ENCODE assay signal across 23 mouse cellular contexts in genomic region chr2:44845424-44845823, GRCm38 (mm10).
DNase-seq lines count a peak whose midpoint lies in the region; ATAC-seq and TF ChIP-seq lines count a peak whose summit lies in the region.
"Had no signal": no experiment of that assay in that cellular context is flagged by ENCODE, and none has a peak within 500 bp of the region (broad histone marks: within the 10 kb centered on the region; RNA-seq: fewer than 3 reads in every experiment).

No protein-coding gene starts in this region.

- H3K27me3 ChIP-seq in intestine, embryonic 15.5 days (replicated peaks): no peaks in the 10 kb centered on the region
- H3K27me3 ChIP-seq in intestine, postnatal 0 days (replicated peaks; ENCODE audit: control insufficient read depth, insufficient read depth, low read length): no peaks in the 10 kb centered on the region
- no peaks in the 10 kb centered on the region for H3K27me3 ChIP-seq in stomach, embryonic 16.5 days (ENCODE audit: control insufficient read depth, insufficient read depth, low read length)
- H3K27me3 ChIP-seq: CH12.LX; embryonic facial prominence, embryonic 12.5 days; forebrain, embryonic 13.5 days; forebrain, embryonic 15.5 days; Patski had no signal

- H3K4me1 ChIP-seq in intestine, embryonic 15.5 days (replicated peaks): no peaks in the 10 kb centered on the region
- H3K4me1 ChIP-seq in intestine, postnatal 0 days (replicated peaks; ENCODE audit: control insufficient read depth, insufficient read depth, low read length): no peaks in the 10 kb centered on the region
- no peaks in the 10 kb centered on the region for H3K4me1 ChIP-seq in stomach, embryonic 16.5 days (ENCODE audit: control insufficient read depth, insufficient read depth, low read length)
- H3K4me1 ChIP-seq: embryonic facial prominence, embryonic 10.5 days; embryonic facial prominence, embryonic 12.5 days; forebrain, embryonic 13.5 days; forebrain, embryonic 15.5 days had no signal

- 73% methylated on average over 4 of the region's 4 CpGs for WGBS in intestine, embryonic 15.5 days
- 54% methylated on average over 4 of the region's 4 CpGs for WGBS in intestine, postnatal 0 days
- 70% methylated on average over 4 of the region's 4 CpGs for WGBS in stomach, embryonic 16.5 days

- H3K9ac ChIP-seq in intestine, embryonic 15.5 days: no peak overlapping the region
- H3K9ac ChIP-seq in intestine, postnatal 0 days (ENCODE audit: low read depth, low read length): no peak overlapping the region
- no peak overlapping the region for H3K9ac ChIP-seq in stomach, embryonic 16.5 days (ENCODE audit: low read length)
- H3K9ac ChIP-seq: embryonic facial prominence, embryonic 12.5 days; forebrain, embryonic 13.5 days; forebrain, embryonic 15.5 days; forebrain, postnatal 0 days had no signal

- no peak overlapping the region for H3K4me2 ChIP-seq in intestine, embryonic 15.5 days (replicated peaks)
- H3K4me2 ChIP-seq in intestine, postnatal 0 days (replicated peaks; ENCODE audit: low read depth): no peak overlapping the region
- H3K4me2 ChIP-seq in stomach, embryonic 16.5 days (ENCODE audit: low read depth, low read length): no peak overlapping the region
- H3K4me2 ChIP-seq: embryonic facial prominence, embryonic 12.5 days; forebrain, embryonic 13.5 days; forebrain, embryonic 15.5 days had no signal

- peak; percentile 43; the same call in 1 of the 2 replicates for ATAC-seq in intestine, embryonic 15.5 days
- ATAC-seq in intestine, postnatal 0 days: no peak; the same call in 1 of the 2 replicates
- ATAC-seq in stomach, embryonic 16.5 days (ENCODE audit: insufficient read depth, low FRiP score): peak; percentile 69; the same call in 1 of the 2 replicates
- ATAC-seq: activated CD4-positive, CD25-positive, alpha-beta regulatory T cell, adult 4 months; CD4-positive, CD25-positive, alpha-beta regulatory T cell, adult 4 months; forebrain, embryonic 13.5 days; forebrain, embryonic 15.5 days; forebrain, postnatal 0 days; Patski had no signal

- DNase-seq in right cerebral cortex, postnatal 10 days (ENCODE audit: low spot score in 2 of 2): no peak
- no peak for DNase-seq in cerebellum, adult 18-20 months
- DNase-seq: adrenal gland, adult 8-10 months; adrenal gland, postnatal 14 days; adrenal gland, postnatal 36 days; B cell, adult 2 months; cerebellum, adult 11-12 months; cerebellum, adult 8-10 months; cerebellum, postnatal 10 days; cerebellum, postnatal 25 days; forebrain, postnatal 0 days had no signal

- H3K9me3 ChIP-seq in intestine, embryonic 15.5 days: no peaks in the 10 kb centered on the region
- H3K9me3 ChIP-seq in intestine, postnatal 0 days (ENCODE audit: control insufficient read depth): no peaks in the 10 kb centered on the region
- H3K9me3 ChIP-seq in stomach, embryonic 16.5 days (replicated peaks; ENCODE audit: control insufficient read depth, low read length): no peaks in the 10 kb centered on the region
- H3K9me3 ChIP-seq: embryonic facial prominence, embryonic 10.5 days; embryonic facial prominence, embryonic 12.5 days; forebrain, embryonic 13.5 days; forebrain, embryonic 15.5 days; G1E had no signal

- TF ChIP-seq CTCF in intestine, postnatal 0 days (IDR thresholded peaks at IDR 0.05; ENCODE audit: low read depth): no peak

- H3K27ac ChIP-seq in intestine, embryonic 15.5 days: no peak overlapping the region
- H3K27ac ChIP-seq in intestine, postnatal 0 days (ENCODE audit: low read depth, low read length): no peak overlapping the region
- no peak overlapping the region for H3K27ac ChIP-seq in stomach, embryonic 16.5 days (ENCODE audit: low read length)
- H3K27ac ChIP-seq: embryonic facial prominence, embryonic 10.5 days; embryonic facial prominence, embryonic 12.5 days; forebrain, embryonic 13.5 days; forebrain, embryonic 15.5 days had no signal

- H3K4me3 ChIP-seq in intestine, embryonic 15.5 days (replicated peaks): no peak overlapping the region
- no peak overlapping the region for H3K4me3 ChIP-seq in intestine, postnatal 0 days (ENCODE audit: low read depth, low read length)
- H3K4me3 ChIP-seq in stomach, embryonic 16.5 days (replicated peaks; ENCODE audit: low read length): no peak overlapping the region
- H3K4me3 ChIP-seq: embryonic facial prominence, embryonic 10.5 days; embryonic facial prominence, embryonic 12.5 days; forebrain, embryonic 13.5 days; forebrain, embryonic 15.5 days had no signal

- no peaks in the 10 kb centered on the region for H3K36me3 ChIP-seq in intestine, embryonic 15.5 days
- no peaks in the 10 kb centered on the region for H3K36me3 ChIP-seq in intestine, postnatal 0 days (ENCODE audit: control insufficient read depth, insufficient read depth)
- no peaks in the 10 kb centered on the region for H3K36me3 ChIP-seq in stomach, embryonic 16.5 days (ENCODE audit: control insufficient read depth, insufficient read depth, low read length)
- H3K36me3 ChIP-seq: embryonic facial prominence, embryonic 10.5 days; embryonic facial prominence, embryonic 12.5 days; forebrain, embryonic 15.5 days; G1E had no signal
